Mouse (Mus musculus) embryo, embryonic 10.5 days (tissue): ENCODE measurements around the gene Braf.
A peak's percentile ranks its signal among the peaks of the same experiment; 100 is the strongest.

ENCODE experiments used
- DNase-seq: peaks from one replicate; pipeline ENCODE4 v3.0.0-alpha.2; 2015; ENCODE audit warnings: low spot score

Gene Braf

DNA sequence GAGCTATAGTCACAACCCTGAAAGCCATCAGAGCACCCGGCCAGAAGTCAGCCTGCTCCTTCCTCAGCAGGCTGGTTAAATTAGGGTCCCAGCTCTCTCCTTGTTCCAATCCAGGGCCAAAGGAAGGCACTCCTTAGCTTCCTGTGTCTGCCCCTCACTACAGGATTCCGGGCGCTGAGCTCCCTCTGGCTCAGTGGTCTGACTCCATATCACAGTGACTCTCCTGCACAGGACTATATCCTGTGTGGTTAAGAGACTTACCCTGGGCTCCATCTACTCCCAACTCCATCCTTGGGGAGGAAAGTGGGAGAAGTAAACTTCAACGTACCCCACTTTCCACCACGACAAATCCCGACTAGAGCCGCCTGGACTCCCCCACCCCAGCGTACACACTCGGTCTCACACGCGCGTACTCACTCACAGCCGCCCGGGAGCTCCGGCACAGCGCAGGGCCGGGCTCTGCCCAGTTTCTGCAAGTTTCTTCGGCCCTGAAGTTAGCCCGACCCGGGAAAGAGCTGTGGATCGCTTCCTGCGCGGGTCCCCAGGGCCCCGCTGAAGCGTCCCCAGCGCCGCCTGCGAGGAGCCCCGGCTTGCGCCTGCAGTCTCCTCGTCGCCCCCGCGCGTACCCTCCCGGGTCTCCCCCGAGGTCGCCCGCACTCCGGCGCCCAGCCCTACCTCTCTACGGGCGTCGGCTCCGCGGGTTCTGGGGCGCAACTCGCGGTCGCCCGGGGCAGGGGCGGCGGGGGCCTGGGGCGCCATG, 168.2 kb downstream of the Braf start:
- DNase-seq: peak; percentile 71

DNA sequence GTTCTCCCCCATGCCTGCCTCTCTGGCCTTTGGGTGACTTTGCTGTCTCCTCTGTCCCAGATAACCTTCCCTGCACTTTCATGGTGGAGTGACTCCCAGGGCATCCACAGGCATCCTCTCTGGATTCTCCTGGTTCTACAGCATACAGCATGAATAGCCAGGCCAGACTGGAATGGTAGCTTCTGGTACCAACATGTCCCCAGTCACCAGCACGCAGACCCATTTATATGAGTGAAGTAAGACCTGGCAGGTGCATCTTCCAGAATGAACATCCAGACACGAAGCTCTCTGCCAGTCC, 169.7 kb downstream of the Braf start:
- no peak for DNase-seq

DNA sequence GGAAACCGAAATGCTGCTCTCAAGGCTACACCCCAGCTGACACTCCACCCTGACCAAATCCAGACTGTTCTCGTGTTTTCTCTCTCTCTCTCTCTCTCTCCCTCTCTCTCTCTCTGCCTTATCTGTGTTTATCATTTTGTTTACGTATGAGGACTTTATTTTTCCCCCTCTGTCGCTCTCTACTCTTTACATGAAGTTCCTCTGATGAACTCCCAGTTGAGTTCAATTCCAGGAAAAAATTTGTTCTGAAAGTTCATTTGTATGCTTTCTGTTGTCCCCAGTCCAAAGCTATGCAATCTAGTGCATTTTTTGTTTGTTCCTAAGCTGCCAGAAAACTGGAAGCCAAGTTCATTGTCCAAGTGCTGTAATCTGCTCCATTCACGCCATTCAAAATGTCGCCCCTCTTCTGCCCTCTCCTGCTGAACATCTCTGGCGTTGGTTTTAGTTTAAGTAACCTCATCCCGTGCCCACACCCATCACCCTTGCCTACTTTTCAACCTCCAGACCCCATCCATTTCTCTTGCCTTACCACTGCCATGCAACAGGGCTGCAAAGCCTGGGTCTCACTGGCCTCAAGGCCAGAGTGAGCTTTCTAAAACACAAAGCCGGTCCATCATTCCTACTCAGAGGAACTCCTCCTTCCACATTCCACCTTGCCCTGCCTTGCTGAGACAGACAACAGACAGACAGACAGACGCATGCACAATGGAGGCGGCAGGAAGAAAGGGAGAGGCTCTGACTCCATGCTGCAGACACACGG, 170.2 kb downstream of the Braf start:
- DNase-seq: no peak
